ENCODE assay signal across 8 mouse cellular contexts in the genomic region with DNA sequence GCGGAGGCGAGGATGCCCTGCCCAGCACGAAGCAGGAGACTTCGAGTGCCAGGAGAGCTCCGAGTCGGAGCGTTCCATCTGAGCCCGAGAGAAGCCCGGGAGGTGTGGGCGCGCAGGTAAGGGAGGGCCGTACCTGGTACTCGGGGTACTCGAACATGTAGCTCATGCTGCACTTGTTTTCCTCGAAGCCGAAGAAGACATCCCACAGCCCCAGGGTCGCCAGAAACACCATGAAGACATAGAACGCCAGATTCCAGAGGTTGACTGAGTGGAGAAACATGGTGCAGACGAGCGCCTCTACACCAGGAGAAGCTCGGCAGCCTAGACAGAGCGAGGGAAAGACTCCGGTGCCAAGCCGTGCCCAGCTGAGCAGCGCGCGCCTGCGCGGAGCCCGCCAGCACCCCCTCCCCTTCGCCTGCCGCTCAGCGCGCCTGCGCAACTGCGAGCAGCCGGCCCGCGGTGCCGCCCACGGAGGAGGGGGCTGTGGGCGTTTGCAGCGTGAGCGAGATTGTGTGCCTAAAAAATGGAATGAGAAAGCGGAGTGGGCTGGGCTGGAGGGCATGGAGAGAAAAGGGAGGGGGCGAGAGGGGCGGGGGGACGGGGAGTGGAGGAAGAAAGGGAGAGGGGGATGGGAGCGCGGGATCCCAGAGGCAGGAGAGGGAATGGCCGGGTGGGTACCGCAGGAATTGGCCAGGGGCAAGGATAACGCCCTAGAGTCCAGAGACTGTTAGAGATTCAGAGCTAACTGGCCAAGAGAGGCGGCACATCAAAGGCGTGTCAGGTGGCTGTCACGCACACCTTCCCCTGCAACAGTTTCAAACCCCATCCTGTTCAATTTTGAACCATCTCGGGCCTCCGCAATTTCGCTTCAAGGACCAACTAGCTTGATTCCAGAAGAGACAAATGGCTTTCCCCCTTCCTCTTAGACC. TPM values are rescaled to one million over a fixed set of nuclear protein-coding genes. Genes with fewer than 3 reads are reported as not detected.
DNase-seq lines count a peak whose midpoint lies in the region; ATAC-seq and TF ChIP-seq lines count a peak whose summit lies in the region.

A gene (minus strand): TSS at position 384 of the 929 bp plus-strand sequence.

- peak within 1 kb of the TSS; percentile 94 for H3K9ac ChIP-seq in forebrain, embryonic 16.5 days (replicated peaks; ENCODE audit: low read depth, low read length)
- peak within 1 kb of the TSS; percentile 68 for H3K9ac ChIP-seq in neural tube, embryonic 14.5 days (replicated peaks; ENCODE audit: low read depth, low read length)

- no peak for TF ChIP-seq CTCF in testis, adult 2 months (IDR thresholded peaks at IDR 0.05; ENCODE audit: control insufficient read depth, insufficient read depth, insufficient replicate concordance, low read depth, low read length)

- peak; percentile 63 for TF ChIP-seq POLR2A in testis, adult 2 months (IDR thresholded peaks at IDR 0.05; ENCODE audit: control insufficient read depth, low read depth, low read length)

- DNase-seq in CD8-positive naive resting alpha-beta T cell, adult 2 months (ENCODE audit: low read depth in 2 of 2, low spot score in 2 of 2): peak; percentile 77 to 83
- peak; percentile 84 to 89 for DNase-seq in heart, postnatal 36 days
- DNase-seq in layer of hippocampus, adult 18-20 months (ENCODE audit: low spot score in 2 of 2): peak; percentile 87 to 94
- DNase-seq in lung, adult 18-20 months: peak; percentile 88 to 90

- under 1% methylated on average over 57 of the region's 59 CpGs for WGBS in forebrain, embryonic 16.5 days
- under 1% methylated on average over 54 of the region's 59 CpGs for WGBS in neural tube, embryonic 14.5 days

- H3K9me3 ChIP-seq in forebrain, embryonic 16.5 days (ENCODE audit: control insufficient read depth, low read length): no peaks in the 10 kb centered on the region
- H3K9me3 ChIP-seq in neural tube, embryonic 14.5 days (ENCODE audit: control insufficient read depth, low read length): no peaks in the 10 kb centered on the region

- intact Hi-C loops in heart, postnatal 36 days (cut with DNase I): no loop called here

- H3K4me2 ChIP-seq in forebrain, embryonic 16.5 days (ENCODE audit: low read length): peak within 1 kb of the TSS; percentile 70
- peak within 1 kb of the TSS; percentile 65 for H3K4me2 ChIP-seq in neural tube, embryonic 14.5 days (ENCODE audit: low read depth, low read length)

- H3K36me3 ChIP-seq in forebrain, embryonic 16.5 days (ENCODE audit: control insufficient read depth, insufficient read depth): no peaks in the 10 kb centered on the region
- H3K36me3 ChIP-seq in neural tube, embryonic 14.5 days (ENCODE audit: control insufficient read depth, insufficient read depth, low read length): no peaks in the 10 kb centered on the region
- no peaks in the 10 kb centered on the region for H3K36me3 ChIP-seq in testis, adult 2 months (ENCODE audit: control insufficient read depth, insufficient read depth, low read length)

- peak within 1 kb of the TSS; percentile 94 for H3K4me3 ChIP-seq in forebrain, embryonic 16.5 days (replicated peaks; ENCODE audit: low read length)
- peak within 1 kb of the TSS; percentile 61 for H3K4me3 ChIP-seq in neural tube, embryonic 14.5 days (ENCODE audit: low read depth, low read length)
- peak within 1 kb of the TSS; percentile 90 for H3K4me3 ChIP-seq in testis, adult 2 months (ENCODE audit: control insufficient read depth, low read depth, low read length)

- ATAC-seq in cerebellum, adult (ENCODE audit: insufficient number of reproducible peaks, low FRiP score, low TSS enrichment): peak; percentile 96
- ATAC-seq in forebrain, embryonic 16.5 days: peak; percentile 99
- peak; percentile 99 for ATAC-seq in neural tube, embryonic 14.5 days (ENCODE audit: low read depth)

- H3K27me3 ChIP-seq in forebrain, embryonic 16.5 days (replicated peaks; ENCODE audit: control insufficient read depth, insufficient read depth, low read length): no peaks in the 10 kb centered on the region
- no peaks in the 10 kb centered on the region for H3K27me3 ChIP-seq in neural tube, embryonic 14.5 days (ENCODE audit: control insufficient read depth, insufficient read depth, low read length)
- no peaks in the 10 kb centered on the region for H3K27me3 ChIP-seq in testis, adult 2 months (ENCODE audit: control insufficient read depth, insufficient read depth, low read length)

- peak within 1 kb of the TSS; percentile 94 for H3K27ac ChIP-seq in forebrain, embryonic 16.5 days (ENCODE audit: low read length)
- peak within 1 kb of the TSS; percentile 87 for H3K27ac ChIP-seq in neural tube, embryonic 14.5 days (ENCODE audit: low read depth, low read length)
- H3K27ac ChIP-seq in testis, adult 2 months (ENCODE audit: control insufficient read depth, insufficient read depth, low read depth, low read length): peak within 1 kb of the TSS; percentile 63

- H3K4me1 ChIP-seq in forebrain, embryonic 16.5 days (replicated peaks; ENCODE audit: control insufficient read depth, insufficient read depth, low read length): peaks cover 10% of the 10 kb centered on the region
- H3K4me1 ChIP-seq in neural tube, embryonic 14.5 days (ENCODE audit: control insufficient read depth, insufficient read depth, low read length): peaks cover 6% of the 10 kb centered on the region; the same call in 1 of the 2 replicates
- peaks cover 11% of the 10 kb centered on the region for H3K4me1 ChIP-seq in testis, adult 2 months (ENCODE audit: control insufficient read depth, insufficient read depth, low read length)

RNA-seq across cellular contexts. Expression of the gene that starts here (rescaled TPM):
- polyA plus RNA-seq in forebrain, embryonic 16.5 days (2015; fragmentation: Nextera tagmentation; extraction: Ambion mirVana): 31.2 and 33.3 TPM in 2 replicates
- total RNA-seq in heart, postnatal 36 days (2021): 1 to 10 TPM; 4.1 to 5.3 TPM
- 10 to 100 TPM; 18.3 to 19.1 TPM for total RNA-seq in layer of hippocampus, adult 18-20 months (2021)
- 33.7 and 55.3 TPM in 2 replicates for polyA plus RNA-seq in neural tube, embryonic 14.5 days (2014; fragmentation: Nextera tagmentation; extraction: Ambion mirVana)
- 1.4 and 1.5 TPM in 2 replicates for polyA plus RNA-seq in testis, adult 2 months (2012; rRNA removed)

Comparison
In these comparisons a context has a peak if more than half of its experiments do, and no peak if none do; other contexts are left out.
1. Peak in every context shown above with its lines: DNase-seq, ATAC-seq, H3K4me3 ChIP-seq and H3K27ac ChIP-seq.
2. RNA of the gene that starts here (polyA plus RNA-seq): 33.7 to 55.3 TPM in neural tube, embryonic 14.5 days and 31.2 to 33.3 TPM in forebrain, embryonic 16.5 days; 1.4 to 1.5 TPM in testis, adult 2 months; every median in the first group is over 10 times any median in the second.